Mouse (Mus musculus): ENCODE results near the gene Daam1. TPM values are rescaled to one million over a fixed set of nuclear protein-coding genes. Genes with fewer than 3 reads are reported as not detected.

Gene Daam1
- polyA plus RNA-seq, 1 experiment from 2014 or later, result 41.2 TPM

DNA sequence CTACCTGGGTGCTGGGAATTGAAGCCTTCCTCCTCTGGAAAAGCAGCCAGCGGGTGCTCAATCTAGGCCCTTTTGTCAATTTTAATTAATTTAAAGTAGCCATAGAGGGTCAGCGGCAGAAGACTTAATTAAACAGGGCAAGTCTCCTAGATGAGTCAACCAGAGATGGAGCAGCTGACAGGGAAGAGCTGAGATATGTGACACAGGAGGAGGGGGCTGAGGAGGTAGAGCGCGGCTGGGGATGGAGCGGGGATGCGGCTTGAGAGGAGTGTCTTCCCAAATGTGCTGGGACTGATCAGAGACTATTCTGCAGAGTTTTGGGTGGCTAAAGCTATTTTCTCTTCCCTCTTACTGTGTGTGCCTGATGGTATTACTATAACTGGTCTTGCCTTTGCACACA is 6.0 kb upstream of the Daam1 start:
- Histone ChIP-seq H3K9me3 (ENCODE audit: control insufficient read depth, low read length) (no peaks in the 10 kb centered on the region), H3K27me3 (ENCODE audit: control insufficient read depth, insufficient read depth, low read length) (no peaks in the 10 kb centered on the region), H3K9ac (no peak overlapping the region), H3K4me3 (replicated peaks; ENCODE audit: low read length) (no peak overlapping the region), H3K4me2 (replicated peaks) (no peak overlapping the region), H3K36me3 (replicated peaks; ENCODE audit: control insufficient read depth, insufficient read depth) (no peaks in the 10 kb centered on the region), H3K4me1 (replicated peaks; ENCODE audit: control insufficient read depth, insufficient read depth, low read length) (no peaks in the 10 kb centered on the region), H3K27ac (no peak overlapping the region)
- ATAC-seq (ENCODE audit: low FRiP score) (no peak), DNase-seq (ENCODE audit: low spot score) (no peak)
- 65% methylated on average over 6 of the region's 6 CpGs for WGBS

DNA sequence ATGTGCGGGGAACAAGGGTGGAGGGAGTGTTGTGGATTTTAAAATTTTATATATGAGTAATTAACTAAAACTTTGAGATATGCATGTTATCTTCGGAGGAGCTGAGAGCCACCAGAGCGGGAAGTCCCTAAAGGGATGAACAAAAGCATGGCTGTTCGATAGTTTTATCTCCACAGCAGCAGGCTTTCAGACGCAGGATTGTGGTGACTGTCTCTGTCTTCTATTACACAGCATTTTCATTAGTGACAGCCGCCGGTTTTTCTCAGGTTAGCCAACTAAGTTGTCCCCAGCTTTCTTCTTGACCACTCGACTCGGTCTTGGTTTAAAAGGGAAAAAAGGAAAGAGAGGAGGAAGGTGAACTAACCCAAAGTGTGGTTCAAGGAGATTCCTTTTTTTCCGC is 739 bp upstream of the Daam1 start:
- Histone ChIP-seq H3K4me2 (replicated peaks) (peak overlapping the region; percentile 55), H3K36me3 (replicated peaks; ENCODE audit: control insufficient read depth, insufficient read depth) (no peaks in the 10 kb centered on the region), H3K9me3 (ENCODE audit: control insufficient read depth, low read length) (no peaks in the 10 kb centered on the region), H3K27ac (peak overlapping the region; percentile 62), H3K4me1 (replicated peaks; ENCODE audit: control insufficient read depth, insufficient read depth, low read length) (peaks cover 27% of the 10 kb centered on the region), H3K4me3 (replicated peaks; ENCODE audit: low read length) (peak overlapping the region; percentile 75), H3K9ac (peak overlapping the region; percentile 66), H3K27me3 (ENCODE audit: control insufficient read depth, insufficient read depth, low read length) (no peaks in the 10 kb centered on the region)
- DNase-seq (ENCODE audit: low spot score) (no peak), ATAC-seq (ENCODE audit: low FRiP score) (no peak)
- WGBS, result 11% methylated on average over 10 of the region's 10 CpGs

DNA sequence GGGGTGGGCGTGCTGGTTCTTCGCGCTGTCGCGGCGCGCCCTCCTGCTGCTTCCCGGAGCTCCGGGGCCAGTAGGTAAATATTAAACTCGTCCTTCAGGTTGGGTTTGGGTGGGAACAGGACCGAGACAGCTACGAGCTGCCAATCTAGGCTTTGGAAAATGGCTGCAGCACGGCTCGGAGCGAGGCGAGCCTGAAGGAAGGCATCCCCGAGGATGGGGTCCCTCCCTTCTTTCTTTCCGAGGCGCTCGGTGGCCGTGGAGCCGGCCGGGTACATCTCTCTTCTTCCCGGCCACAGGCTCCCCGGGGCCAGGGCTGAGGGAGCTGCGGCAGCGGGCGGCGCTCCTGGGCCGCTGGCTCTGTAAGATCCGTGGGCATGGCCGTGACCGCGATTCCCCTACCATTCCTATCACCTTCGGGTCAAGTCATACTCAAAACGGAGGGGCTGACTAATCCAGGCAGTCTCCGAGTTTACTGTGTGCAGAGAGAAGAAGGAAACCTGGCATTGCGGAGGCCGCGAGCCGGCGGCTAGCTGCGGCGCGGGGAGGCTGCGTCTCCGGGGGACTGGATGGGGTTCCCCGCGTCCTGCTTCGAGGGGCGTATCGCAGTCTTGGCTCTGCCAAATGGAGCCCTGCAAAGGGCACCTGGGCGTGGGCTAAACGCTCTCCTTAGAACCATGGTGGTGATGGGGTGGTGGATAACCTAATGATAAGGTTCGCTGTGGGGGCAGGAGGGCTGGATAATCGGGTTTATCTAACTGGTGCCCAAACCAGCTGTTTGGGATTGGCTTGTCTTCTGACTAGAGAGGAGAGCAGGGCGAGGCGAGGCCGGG is 595 bp downstream of the Daam1 start:
- peak overlapping the region; percentile 69 for H3K4me2 ChIP-seq (replicated peaks)
- under 1% methylated on average over 59 of the region's 59 CpGs for WGBS
- peak overlapping the region; percentile 70 for H3K9ac ChIP-seq
- DNase-seq (ENCODE audit: low spot score) (peak; percentile 53), ATAC-seq (ENCODE audit: low FRiP score) (peak; percentile 41)
- peak overlapping the region; percentile 75 for H3K4me3 ChIP-seq (replicated peaks; ENCODE audit: low read length)
- peaks cover 37% of the 10 kb centered on the region for H3K4me1 ChIP-seq (replicated peaks; ENCODE audit: control insufficient read depth, insufficient read depth, low read length)
- peak overlapping the region; percentile 85 for H3K27ac ChIP-seq
- no peaks in the 10 kb centered on the region for H3K27me3 ChIP-seq (ENCODE audit: control insufficient read depth, insufficient read depth, low read length)
- no peaks in the 10 kb centered on the region for H3K9me3 ChIP-seq (ENCODE audit: control insufficient read depth, low read length)
- no peaks in the 10 kb centered on the region for H3K36me3 ChIP-seq (replicated peaks; ENCODE audit: control insufficient read depth, insufficient read depth)

DNA sequence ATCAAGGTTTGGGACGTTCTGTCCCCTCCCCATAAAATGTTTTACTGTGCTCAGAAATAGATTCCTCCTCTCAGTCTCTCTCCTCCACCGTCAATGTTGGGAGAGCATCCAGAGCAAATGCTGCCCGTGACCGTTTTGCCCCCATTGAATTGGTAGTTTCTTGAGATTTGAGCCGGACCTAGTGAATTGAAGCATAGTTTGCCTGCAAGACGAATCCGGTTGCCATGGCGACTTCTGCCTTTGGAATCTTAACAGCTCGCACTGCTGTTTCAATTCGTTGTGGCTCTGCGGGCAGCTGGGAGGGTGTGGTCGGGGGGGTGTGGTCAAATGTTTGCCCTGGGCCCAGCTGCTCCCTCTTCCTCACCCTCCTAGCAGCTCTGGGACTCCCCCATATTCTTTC is 1.3 kb downstream of the Daam1 start:
- H3K4me3 ChIP-seq (replicated peaks; ENCODE audit: low read length), result peak overlapping the region; percentile 75
- 0% methylated on average over 12 of the region's 12 CpGs for WGBS
- H3K4me2 ChIP-seq (replicated peaks), result peak overlapping the region; percentile 69
- H3K4me1 ChIP-seq (replicated peaks; ENCODE audit: control insufficient read depth, insufficient read depth, low read length), result peaks cover 43% of the 10 kb centered on the region
- H3K9ac ChIP-seq, result peak overlapping the region; percentile 70
- H3K9me3 ChIP-seq (ENCODE audit: control insufficient read depth, low read length), result no peaks in the 10 kb centered on the region
- ATAC-seq (ENCODE audit: low FRiP score) (no peak), DNase-seq (ENCODE audit: low spot score) (peak; percentile 75)
- H3K27me3 ChIP-seq (ENCODE audit: control insufficient read depth, insufficient read depth, low read length), result no peaks in the 10 kb centered on the region
- no peaks in the 10 kb centered on the region for H3K36me3 ChIP-seq (replicated peaks; ENCODE audit: control insufficient read depth, insufficient read depth)
- peak overlapping the region; percentile 85 for H3K27ac ChIP-seq

DNA sequence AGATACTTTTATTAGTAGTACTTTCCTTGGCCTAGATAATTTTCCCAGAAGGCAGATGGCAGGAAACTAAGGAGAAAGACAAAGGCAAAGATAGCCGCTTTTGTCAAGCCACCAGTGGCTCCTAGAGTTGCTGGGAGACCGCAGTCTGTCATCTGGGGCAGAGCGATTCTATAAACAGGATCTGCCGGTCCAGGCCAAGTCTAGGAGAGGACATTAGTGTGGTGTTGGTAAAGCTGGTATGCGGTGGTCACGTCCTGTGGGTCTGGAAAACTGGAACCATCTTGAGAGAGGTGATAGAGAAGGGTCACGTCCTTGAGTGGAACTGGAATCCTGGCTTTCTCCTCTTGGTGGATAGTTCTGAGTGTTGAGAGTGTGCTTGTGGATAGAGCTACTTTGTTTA is 3.2 kb downstream of the Daam1 start:
- H3K4me1 ChIP-seq (replicated peaks; ENCODE audit: control insufficient read depth, insufficient read depth, low read length), result peaks cover 60% of the 10 kb centered on the region
- no peak for DNase-seq (ENCODE audit: low spot score)
- H3K27me3 ChIP-seq (ENCODE audit: control insufficient read depth, insufficient read depth, low read length), result no peaks in the 10 kb centered on the region
- H3K36me3 ChIP-seq (replicated peaks; ENCODE audit: control insufficient read depth, insufficient read depth), result no peaks in the 10 kb centered on the region
- WGBS, result 51% methylated on average over 7 of the region's 7 CpGs
- no peak overlapping the region for H3K9ac ChIP-seq
- no peaks in the 10 kb centered on the region for H3K9me3 ChIP-seq (ENCODE audit: control insufficient read depth, low read length)
- peak overlapping the region; percentile 24 for H3K4me2 ChIP-seq (replicated peaks)
- H3K27ac ChIP-seq, result no peak overlapping the region
- no peak overlapping the region for H3K4me3 ChIP-seq (replicated peaks; ENCODE audit: low read length)
- no peak for ATAC-seq (ENCODE audit: low FRiP score)

DNA sequence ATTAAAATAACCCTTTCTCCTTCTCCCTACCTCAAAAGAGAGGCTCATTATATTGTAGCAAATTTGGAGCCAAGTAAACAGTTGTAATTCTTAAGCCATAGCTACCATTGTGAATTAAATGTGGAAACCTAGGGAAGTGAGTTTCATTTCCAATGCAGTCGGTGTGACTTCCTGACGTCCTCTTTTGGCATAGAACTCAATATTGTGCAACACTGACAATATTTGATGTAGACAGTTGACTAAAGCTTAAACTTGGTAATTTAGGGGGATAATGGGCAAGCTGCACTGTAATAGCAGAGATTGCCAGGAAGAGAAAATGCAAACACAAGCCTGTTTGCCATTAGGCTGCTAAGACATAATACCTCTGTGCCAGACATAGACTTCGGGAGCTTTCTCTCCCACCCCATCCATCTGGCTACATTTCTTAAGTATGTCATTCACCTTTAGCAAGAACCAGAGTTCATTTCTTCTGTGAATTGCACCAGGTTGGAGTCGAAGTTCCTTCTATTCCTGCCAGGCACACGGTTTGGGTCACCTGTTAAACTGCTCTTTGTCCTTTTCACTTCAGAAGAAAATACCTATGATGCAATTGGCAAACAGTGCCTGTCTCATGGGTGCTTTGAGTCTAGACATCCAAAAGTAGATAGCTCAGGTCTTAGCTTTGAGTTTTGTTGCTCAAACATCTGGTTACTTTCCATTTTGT is 5.2 kb downstream of the Daam1 start:
- no peak for DNase-seq (ENCODE audit: low spot score)
- H3K9ac ChIP-seq, result no peak overlapping the region
- no peak overlapping the region for H3K4me2 ChIP-seq (replicated peaks)
- H3K27me3 ChIP-seq (ENCODE audit: control insufficient read depth, insufficient read depth, low read length), result no peaks in the 10 kb centered on the region
- no peak overlapping the region for H3K4me3 ChIP-seq (replicated peaks; ENCODE audit: low read length)
- ATAC-seq (ENCODE audit: low FRiP score), result no peak
- H3K9me3 ChIP-seq (ENCODE audit: control insufficient read depth, low read length), result no peaks in the 10 kb centered on the region
- 76% methylated on average over 5 of the region's 5 CpGs for WGBS
- H3K36me3 ChIP-seq (replicated peaks; ENCODE audit: control insufficient read depth, insufficient read depth), result no peaks in the 10 kb centered on the region
- H3K4me1 ChIP-seq (replicated peaks; ENCODE audit: control insufficient read depth, insufficient read depth, low read length), result peaks cover 77% of the 10 kb centered on the region
- H3K27ac ChIP-seq, result no peak overlapping the region

DNA sequence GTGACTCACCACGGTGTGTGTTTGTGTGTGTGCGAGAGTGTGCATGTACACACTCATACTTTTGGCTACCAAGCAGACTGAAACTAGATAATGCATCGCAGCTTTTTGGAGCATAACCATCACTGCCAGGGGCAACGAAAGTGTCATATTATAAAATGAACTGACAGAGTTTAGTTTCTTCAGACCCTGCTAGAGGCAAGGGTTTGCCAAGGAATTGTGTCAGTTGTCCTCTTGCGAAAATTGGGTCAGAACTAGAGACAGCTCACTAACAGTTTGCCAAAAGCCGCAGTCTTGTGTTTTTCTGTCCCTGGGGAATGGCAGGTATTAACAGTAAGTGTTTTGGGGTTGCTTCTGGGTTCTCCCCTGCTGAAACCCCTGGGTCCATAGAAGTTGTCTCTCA is 5.9 kb downstream of the Daam1 start:
- Histone ChIP-seq H3K4me3 (replicated peaks; ENCODE audit: low read length) (no peak overlapping the region), H3K9ac (no peak overlapping the region), H3K9me3 (ENCODE audit: control insufficient read depth, low read length) (no peaks in the 10 kb centered on the region), H3K4me1 (replicated peaks; ENCODE audit: control insufficient read depth, insufficient read depth, low read length) (peaks cover 80% of the 10 kb centered on the region), H3K27ac (no peak overlapping the region), H3K4me2 (replicated peaks) (no peak overlapping the region), H3K27me3 (ENCODE audit: control insufficient read depth, insufficient read depth, low read length) (no peaks in the 10 kb centered on the region), H3K36me3 (replicated peaks; ENCODE audit: control insufficient read depth, insufficient read depth) (no peaks in the 10 kb centered on the region)
- WGBS, result 92% methylated on average over 6 of the region's 6 CpGs
- no peak for DNase-seq (ENCODE audit: low spot score)
- no peak for ATAC-seq (ENCODE audit: low FRiP score)

DNA sequence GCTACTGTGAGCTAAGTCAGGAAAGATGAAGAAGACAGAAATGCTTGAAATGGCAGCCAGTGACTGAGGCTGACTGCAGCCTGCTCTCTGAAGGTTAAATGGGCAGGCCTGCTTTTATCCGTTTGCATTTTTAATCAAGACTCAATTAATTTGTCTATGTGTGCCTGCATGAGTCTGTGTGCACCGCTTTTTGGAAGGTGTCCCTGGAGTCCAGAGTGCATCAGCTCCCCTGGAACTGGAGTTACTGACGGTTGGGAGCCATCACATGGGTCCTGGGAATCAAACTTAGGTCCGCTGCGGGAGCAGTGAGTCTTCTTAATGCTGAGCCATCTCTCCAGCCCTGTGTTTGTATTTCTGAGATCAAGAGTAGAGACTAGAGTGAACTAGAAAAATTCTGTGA is 6.7 kb downstream of the Daam1 start:
- no peak for DNase-seq (ENCODE audit: low spot score)
- 70% methylated on average over 5 of the region's 5 CpGs for WGBS
- Histone ChIP-seq H3K4me3 (replicated peaks; ENCODE audit: low read length) (no peak overlapping the region), H3K9me3 (ENCODE audit: control insufficient read depth, low read length) (no peaks in the 10 kb centered on the region), H3K36me3 (replicated peaks; ENCODE audit: control insufficient read depth, insufficient read depth) (no peaks in the 10 kb centered on the region), H3K9ac (no peak overlapping the region), H3K27me3 (ENCODE audit: control insufficient read depth, insufficient read depth, low read length) (no peaks in the 10 kb centered on the region), H3K27ac (no peak overlapping the region), H3K4me2 (replicated peaks) (no peak overlapping the region), H3K4me1 (replicated peaks; ENCODE audit: control insufficient read depth, insufficient read depth, low read length) (peaks cover 81% of the 10 kb centered on the region)
- ATAC-seq (ENCODE audit: low FRiP score), result no peak

DNA sequence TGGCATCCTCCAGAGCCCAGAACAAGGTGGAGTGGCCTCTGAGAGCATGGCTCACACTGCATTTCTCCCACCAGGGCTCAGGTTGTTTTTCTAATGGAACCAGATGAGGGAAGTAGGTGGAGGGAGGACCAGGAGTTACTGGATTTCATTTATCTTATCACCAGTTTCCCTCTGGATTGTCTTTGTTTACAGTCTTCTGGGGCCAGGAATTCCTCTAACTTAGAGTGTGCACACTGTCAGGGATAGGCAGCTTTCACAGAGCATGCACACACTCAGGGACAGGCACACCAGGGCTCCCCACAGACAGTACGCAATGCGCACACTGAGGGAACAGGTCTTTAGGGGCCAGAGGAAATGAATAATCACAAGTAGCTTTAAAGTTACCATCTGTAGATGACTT is 7.4 kb downstream of the Daam1 start:
- Histone ChIP-seq H3K4me3 (replicated peaks; ENCODE audit: low read length) (no peak overlapping the region), H3K9me3 (ENCODE audit: control insufficient read depth, low read length) (no peaks in the 10 kb centered on the region), H3K27me3 (ENCODE audit: control insufficient read depth, insufficient read depth, low read length) (no peaks in the 10 kb centered on the region), H3K36me3 (replicated peaks; ENCODE audit: control insufficient read depth, insufficient read depth) (no peaks in the 10 kb centered on the region), H3K9ac (0 out of 2 replicates have a peak overlapping the region, but pooled peaks have one; percentile 7), H3K27ac (no peak overlapping the region), H3K4me2 (replicated peaks) (no peak overlapping the region), H3K4me1 (replicated peaks; ENCODE audit: control insufficient read depth, insufficient read depth, low read length) (peaks cover 75% of the 10 kb centered on the region)
- whole genome bisulfite sequencing, result 78% methylated on average over 2 of the region's 2 CpGs
- no peak for ATAC-seq (ENCODE audit: low FRiP score)
- DNase-seq (ENCODE audit: low spot score), result no peak

All from hindbrain, embryonic 14.5 days (tissue).